Mouse (Mus musculus) heart, adult 18-20 months (tissue): ENCODE data around the gene Raver1. TPM values are rescaled to one million over a fixed set of nuclear protein-coding genes. Genes with fewer than 3 reads are reported as not detected.

ENCODE experiments used
- DNase-seq, 2 experiments: peaks; one replicate each; pipeline ENCODE4 v3.0.0; 2021 to 2022; ENCODE audit warnings: mixed read lengths in 1 of 2
- total RNA-seq, 2 experiments: library from RNA; stranded (reverse); gene quantifications; 2 replicates each; pipeline ENCODE4 v1.2.3; 2021

Raver1 gene
- total RNA-seq, 2 experiments from 2014 or later: 22.5 to 23.9 TPM

DNA sequence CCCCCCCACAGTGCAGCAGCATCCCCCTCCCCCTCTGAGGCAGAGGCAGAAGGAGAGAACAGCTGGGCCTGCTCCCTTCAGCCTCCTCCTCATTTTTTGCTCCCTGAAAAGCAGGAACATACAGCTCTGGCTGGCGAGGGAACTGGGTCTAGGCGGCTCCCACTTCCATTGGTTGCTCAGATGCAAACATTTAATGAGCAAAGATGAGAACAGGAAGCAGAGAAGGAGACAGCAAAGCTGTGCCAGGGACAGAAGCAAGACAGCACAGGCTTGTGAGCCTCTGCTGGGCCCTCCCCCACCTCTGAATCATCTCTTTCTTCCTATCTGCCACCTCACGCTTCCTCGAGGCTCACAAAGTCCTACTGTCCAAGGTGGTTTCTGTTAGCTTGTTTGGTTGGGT lies 50.5 kb downstream of the Raver1 start:
- no peak for DNase-seq

GRCm38 (mm10) chr9:21039779-21040178 lies 52.0 kb downstream of the Raver1 start:
- no peak for DNase-seq

- peak in 1 of 2 experiments; percentile 43 for DNase-seq
These were observed 54.3 kb downstream of the Raver1 start for GRCm38 (mm10) chr9:21037481-21037891.

DNA sequence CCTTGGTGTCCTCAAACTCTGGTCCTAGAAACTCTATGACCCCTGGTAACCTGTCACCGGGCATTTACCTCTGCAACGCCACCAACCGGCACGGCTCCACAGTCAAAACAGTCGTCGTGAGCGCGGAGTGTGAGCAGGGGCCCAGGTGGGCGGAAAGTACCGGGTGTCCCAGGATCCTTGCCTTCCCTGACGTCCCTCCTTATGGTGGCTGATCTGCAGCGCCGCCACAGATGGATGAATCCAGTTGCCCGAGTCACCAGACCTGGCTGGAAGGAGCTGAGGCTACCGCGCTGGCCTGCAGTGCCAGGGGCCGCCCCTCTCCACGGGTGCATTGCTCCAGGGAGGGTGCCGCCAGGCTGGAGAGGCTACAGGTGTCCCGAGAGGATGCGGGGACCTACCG lies 55.1 kb downstream of the Raver1 start:
- DNase-seq: no peak

DNA sequence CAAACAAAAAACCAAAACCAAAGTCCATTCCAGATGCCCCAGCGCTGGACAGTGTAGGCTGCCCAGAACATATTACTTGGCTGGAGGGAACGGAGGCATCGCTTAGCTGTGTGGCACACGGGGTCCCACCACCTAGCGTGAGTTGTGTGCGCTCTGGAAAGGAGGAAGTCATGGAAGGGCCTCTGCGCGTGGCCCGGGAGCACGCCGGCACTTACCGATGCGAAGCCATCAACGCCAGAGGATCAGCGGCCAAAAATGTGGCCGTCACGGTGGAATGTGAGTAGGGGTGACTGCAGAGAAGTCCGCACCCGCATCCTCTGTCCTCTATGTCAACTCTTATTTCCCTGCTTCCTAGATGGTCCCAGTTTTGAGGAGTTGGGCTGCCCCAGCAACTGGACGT lies 55.6 kb downstream of the Raver1 start:
- DNase-seq: no peak

DNA sequence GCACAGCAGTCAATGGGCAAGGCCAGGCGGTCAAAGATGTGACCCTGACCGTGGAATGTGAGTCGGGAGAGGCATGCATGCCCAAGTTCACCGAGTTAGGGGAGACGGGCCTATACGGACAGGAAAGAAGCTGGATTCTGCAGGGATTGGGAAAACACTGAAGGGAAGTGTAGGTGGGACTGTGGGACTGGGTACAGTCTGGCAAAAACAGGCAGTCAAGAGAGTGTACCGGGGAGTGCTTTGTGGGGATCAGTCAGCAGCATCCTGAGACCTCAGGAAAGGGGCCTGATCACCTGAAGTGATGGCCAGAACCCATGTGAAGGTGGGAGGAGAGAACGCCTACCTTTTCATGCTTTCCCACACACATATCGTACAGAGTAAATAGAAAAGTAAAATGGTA lies 56.2 kb downstream of the Raver1 start:
- no peak for DNase-seq

GRCm38 (mm10) chr9:21034481-21035085 lies 57.2 kb downstream of the Raver1 start:
- DNase-seq: no peak

DNA sequence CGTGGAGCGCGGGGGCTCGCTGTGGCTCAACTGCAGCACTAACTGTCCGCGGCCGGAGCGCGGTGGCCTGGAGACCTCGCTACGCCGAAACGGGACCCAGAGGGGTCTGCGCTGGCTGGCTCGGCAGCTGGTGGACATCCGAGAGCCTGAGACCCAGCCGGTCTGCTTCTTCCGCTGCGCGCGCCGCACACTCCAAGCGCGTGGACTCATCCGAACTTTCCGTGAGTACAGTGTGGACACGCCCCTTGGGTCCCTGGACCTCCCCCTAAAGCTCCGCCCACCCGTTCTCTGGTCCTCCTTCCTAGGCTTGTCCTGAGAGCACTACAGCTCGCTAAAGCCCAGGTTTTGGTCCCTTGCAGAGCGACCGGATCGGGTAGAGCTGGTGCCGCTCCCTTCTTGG lies 58.7 kb downstream of the Raver1 start:
- peak; percentile 91 to 92 for DNase-seq

DNA sequence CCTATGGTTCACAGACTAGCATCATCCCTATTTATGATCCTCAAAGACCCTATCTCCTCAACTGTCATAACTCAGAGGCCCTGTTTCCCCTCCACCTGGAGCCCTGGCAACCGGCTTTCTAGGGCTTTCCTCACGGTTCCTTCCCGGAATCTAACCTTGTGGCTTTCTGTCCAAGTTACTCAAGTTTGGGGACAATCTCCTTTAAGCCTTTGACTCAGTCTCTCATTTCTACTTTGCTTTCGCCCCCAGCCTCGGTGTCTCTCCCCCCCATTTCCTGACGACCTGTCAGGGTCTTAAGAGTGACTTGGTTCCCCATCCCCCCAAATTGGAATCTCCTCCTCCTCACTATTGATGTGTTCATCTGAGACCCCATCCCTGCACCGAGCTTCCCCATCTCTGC lies 59.3 kb downstream of the Raver1 start:
- no peak for DNase-seq

DNA sequence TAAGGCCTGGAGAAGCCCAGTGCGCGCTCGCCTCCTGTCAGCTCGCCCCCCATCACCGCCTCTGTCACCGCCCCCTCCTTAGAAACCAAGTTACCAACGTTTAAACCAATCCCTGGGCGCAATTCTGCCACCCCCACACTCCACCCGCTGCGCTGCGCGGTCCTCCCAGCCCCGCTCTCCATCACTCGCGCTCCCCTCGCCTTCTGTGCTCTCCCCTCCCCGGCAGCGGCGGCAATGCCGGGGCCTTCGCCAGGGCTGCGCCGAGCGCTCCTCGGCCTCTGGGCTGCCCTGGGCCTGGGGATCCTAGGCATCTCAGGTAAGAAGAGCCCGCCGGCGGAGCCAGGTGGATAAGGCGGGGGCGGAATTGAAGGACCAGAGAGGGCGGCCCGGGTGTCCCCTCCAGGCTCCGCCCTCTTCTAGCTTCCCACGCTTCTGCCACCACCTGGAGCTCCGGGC lies 59.9 kb downstream of the Raver1 start, which contains the start of gene Icam5:
TSS of gene Icam5 (plus strand) at position 178 of the 456 bp plus-strand sequence.
- DNase-seq: no peak

- peak; percentile 78 to 82 for DNase-seq
These were observed 60.4 kb downstream of the Raver1 start for GRCm38 (mm10) chr9:21031251-21031895.

GRCm38 (mm10) chr9:21030781-21031250 lies 61.0 kb downstream of the Raver1 start:
- DNase-seq: peak; percentile 88 to 94

DNA sequence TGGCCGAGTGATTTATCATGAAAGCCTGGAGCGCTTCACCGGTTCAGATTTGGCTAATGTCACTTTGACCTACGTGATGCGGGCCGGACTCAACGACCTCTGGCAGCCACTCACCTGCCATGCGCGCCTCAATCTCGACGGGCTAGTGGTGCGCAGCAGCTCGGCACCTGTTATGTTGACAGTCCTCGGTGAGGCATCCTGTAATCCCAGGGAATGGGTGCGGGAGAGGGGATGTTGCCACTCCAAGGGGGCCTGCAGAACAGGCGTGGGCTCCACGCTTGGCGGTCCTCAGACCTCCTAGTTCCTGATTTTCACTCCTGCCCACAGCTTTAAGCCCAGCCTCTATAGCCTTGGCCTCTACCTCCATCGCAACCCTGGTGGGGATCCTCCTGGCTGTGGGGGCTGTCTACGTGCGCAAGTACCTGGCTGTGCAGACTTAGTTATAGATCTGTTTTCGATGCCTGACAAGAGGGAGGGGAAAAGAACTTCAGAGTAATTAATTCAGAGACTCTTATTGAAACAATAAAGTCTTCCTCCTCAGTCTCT lies 61.7 kb downstream of the Raver1 start:
- no peak for DNase-seq

DNA sequence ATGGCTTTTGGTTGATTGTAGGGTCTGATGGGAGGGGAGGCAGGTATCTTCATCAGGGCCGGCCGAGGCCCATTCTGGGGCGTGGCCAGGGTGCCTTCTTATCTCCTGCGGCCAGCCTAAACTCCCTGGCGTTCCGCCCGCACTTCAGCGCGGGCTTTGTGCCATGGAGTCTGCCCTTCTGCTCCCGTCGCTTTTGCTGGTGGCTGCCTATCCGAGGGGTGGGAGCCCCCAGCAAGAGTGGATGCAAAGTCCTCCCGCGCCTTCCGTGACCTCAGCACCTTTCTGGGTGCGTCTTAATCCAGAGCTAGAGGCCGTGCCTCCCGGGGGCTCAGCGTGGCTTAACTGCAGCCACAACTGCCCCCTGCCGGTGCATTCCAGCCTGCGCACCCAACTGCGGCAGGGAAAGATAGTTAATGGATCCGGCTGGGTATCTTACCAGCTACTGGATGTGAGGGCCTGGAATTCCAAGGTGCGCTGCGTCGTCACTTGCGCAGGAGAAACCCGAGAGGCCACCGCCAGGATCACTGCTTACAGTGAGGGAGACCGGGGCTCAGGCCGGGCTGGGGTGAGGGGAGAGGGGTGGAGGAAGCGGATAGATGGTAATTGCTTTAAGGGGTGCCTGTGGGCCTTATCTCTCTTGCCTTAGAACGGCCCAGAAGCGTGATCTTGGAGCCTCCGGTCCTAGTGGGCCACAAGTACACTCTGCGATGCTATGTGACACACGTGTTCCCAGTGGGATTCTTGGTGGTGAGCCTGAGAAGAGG lies 62.3 kb downstream of the Raver1 start, which contains the start of gene Icam4:
TSS of gene Icam4 (plus strand) at position 83 of the 764 bp plus-strand sequence.
- peak; percentile 86 to 91 for DNase-seq

DNA sequence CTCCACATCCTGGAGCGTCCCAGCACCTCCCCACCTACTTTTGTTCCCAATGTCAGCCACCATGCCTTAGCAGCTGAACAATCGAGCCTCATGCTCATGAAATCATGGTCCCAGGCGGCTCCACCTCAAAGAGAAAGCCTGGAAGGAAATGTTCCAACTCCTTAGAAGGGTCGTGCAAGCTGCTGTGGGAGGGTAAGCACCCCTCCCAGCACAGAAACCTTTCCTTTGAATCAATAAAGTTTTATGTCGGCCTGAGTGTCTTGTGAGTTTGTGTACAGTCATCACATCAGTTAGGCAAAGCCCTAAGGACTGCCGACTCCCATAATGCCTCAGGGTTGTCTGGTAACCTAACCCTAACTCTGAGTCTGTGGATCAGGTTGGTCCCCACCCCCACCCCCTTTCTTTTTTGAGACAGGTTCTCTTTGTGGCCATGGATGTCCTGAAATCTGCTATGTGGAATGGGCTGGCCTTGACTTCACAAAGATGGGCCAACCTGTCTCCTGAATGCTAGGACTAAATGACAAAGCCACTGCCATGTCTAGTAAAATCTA lies 63.2 kb downstream of the Raver1 start:
- no peak for DNase-seq

GRCm38 (mm10) chr9:21027774-21028290 lies 64.0 kb downstream of the Raver1 start:
- no peak for DNase-seq

- DNase-seq: no peak
These were observed 65.0 kb downstream of the Raver1 start for GRCm38 (mm10) chr9:21026849-21027248.

GRCm38 (mm10) chr9:21025258-21025810 lies 66.5 kb downstream of the Raver1 start:
- DNase-seq: no peak
